Mouse (Mus musculus) thymus, postnatal 36 days (tissue): ENCODE measurements at regions not wholly inside any gene's neighbourhood (a gene's known extent, or its start where the extent isn't known, plus 50 kb on each side); places are given as distances from the start of the nearest gene placed in this dataset.

Source experiments
- DNase-seq, 2 experiments: peaks; one replicate each; pipeline ENCODE4 v3.0.0; 2022; ENCODE audit warnings: mixed read lengths in 2 of 2

DNA sequence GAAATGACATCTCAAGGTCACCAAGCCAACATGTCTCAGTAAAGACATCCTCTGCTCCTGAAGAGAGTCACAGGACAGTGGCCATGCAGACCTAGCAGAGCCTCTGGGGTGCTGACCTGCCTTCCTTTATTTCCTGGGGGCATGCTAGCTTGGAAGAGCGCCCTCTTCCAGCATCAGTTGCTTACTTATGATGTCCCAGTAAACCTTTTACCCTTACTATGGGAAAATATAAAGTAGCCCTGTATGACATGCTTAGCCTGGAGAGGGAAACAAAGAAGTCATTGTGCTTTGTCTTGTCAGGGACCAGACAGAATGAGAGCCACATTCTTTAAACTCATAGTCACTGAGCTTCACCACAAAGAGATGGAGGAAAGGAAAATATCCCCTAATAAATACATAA, 82.9 kb downstream of the Postn start:
- no peak for DNase-seq

DNA sequence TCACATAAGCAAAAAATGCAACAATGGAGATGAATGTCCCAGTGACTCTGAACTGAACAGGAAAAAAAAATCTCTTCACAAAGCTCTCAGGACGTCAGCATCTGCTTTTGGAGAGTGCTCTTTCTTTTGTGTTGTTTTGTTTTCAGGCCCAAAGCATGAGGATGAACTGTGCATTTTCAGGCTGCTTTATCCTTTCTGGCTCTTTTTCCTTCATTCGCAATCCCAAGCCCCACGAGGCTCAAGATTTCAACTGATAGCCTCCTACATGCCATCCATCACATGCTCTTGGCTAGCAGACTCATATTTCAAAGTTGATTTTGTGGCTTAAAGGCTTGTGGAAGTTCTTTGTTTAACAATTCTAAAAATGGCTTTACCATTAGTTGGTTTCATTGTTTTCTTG, 86.0 kb downstream of the Postn start:
- DNase-seq, result no peak

DNA sequence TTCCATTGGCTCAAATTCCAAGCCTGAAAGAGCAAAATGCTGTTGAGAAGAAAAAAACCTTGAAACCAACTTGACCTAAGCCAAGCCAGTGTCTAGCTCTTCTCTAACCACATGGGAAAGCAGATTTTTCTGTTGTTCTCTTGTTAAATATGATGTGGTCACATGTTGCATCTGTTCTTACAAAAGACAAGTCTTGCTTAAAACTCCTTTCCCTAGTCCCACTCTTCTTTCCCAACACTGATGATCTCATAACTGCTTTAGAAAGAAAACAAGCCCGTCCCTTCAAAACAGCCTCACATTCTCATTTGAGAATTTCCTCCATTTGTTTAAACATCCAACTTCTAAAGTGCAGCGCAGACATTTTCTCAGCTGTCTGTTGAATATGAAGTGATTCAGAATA, 96.5 kb downstream of the Postn start:
- no peak for DNase-seq

DNA sequence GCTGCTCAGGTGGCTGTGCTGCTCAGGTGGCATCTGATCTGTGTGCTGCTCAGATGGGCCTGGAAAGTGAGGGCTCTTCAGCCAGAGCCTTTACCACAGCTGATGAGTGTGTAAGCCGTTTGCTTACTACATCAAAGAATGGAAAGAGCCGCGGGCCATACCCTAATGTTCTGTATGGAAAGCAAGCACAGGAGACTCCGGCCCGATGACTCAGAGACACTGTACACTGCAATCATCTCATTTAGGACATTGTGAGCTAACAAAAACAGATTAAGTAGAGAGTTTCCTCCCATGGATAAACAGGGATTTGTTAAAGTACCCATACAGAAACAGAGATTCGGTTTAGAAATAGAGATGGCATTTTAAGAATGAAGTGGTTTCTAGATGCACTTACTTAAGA, 100.5 kb downstream of the Postn start:
- no peak for DNase-seq

DNA sequence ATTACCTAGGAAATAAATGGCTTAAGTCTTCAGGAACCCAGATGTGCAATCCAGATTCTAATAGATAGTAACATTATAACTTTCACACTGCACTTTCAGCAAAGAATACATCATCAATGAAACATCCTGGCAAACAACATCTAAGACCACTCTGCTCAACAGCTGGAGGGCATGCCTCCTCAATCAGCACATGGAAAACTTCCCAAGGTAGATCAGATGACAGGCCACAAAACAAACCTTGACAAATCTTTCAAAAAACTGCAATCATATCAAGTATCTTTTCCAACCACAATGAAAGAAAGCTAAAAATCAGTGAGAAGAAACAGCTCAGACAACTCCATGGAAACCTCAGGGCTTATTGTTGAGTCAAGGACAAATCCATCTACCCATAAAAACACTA, 105.2 kb downstream of the Postn start:
- no peak for DNase-seq

DNA sequence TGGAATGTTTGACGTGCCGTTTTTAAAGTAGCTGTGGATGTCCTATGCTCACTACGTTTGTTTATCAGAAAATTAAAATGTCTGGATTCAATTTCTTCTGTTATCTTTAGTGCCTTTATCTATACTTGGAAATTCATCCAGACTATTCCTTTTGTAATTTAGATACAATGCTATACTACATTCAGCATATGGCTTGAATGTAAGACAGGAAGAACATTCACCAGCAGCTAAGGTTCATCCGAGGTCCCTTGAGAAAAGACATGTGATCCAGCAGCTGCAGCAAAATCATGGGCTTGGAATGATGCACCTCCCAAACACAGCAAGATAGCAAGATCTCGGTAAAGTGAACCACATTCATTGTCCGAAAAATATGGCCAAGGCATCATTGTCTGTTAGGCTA, 113.3 kb downstream of the Postn start:
- DNase-seq, result no peak

DNA sequence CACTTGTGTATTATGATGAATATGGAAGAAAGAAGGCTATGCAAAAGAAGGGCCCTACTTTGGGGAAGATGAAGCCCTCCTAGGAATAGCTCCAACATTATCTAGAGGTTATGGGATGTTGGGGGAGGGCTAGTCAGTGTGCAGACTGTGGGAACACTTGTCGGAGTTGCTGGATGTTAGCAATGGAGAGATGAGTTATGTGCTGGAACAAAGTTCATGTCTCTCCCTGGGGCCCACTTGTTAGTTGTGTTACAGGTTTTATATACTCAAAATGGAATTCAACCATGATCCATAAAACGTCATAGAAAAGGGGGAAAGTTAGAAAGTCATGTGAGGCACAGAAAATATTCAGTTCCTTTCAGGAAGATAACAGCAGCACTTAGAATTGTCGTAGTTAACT, 115.0 kb downstream of the Postn start:
- DNase-seq, result no peak

DNA sequence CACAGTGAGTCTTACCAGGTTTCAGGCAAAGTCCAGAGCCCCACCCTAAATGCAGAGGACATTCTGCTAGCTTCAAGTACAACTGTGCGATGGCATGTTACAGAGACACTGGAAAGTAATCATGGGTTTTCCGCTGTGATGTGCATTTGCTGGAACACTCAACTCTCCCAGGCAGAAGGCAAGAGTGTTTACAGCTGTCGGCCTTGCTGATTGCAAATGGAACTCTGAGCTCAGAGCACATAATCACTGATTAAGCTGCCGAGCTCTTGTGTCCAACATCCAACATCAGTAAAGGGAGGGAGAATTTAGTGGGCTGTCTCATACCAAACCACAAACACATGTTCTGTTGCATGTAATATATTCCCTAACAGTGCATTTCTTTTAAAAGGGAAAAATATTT, 117.1 kb downstream of the Postn start:
- DNase-seq, result no peak

DNA sequence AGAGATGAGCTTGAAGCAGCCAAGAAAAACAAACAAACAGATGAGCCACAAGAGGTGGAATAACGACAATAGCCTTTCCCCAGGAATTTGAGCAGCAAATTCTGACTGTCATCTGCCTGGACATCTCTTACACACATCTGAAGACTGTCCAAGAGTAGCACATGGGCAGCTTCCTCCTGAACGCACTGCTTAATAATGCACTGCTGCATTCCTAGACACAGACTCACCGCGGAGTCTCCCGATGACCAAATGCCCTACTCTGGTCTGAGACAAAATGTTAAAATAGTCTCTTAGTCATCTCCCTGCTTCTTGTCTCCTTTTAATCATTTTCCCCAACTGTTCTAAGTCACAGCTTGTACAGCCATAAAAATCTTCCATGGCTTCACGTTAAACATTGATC, 119.3 kb downstream of the Postn start:
- no peak for DNase-seq

DNA sequence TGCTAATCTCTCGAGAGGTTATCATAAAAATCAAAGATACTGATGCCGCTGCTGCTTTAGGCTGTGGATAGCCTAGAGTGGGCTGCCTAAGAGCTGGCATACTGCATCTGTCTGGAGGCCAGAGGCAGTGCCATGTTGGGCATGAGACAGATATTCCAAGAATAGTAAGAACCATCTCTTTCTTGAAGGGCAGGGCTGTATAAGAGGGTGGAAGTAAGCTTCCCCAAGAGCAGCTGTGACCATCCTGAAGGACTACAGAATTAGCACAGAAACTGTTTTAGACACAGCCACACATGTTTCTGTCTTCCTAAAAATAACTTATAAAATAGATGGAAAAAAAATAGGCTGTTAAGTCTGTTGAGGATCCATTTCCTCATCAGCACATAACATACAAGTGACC, 126.4 kb downstream of the Postn start:
- no peak for DNase-seq

DNA sequence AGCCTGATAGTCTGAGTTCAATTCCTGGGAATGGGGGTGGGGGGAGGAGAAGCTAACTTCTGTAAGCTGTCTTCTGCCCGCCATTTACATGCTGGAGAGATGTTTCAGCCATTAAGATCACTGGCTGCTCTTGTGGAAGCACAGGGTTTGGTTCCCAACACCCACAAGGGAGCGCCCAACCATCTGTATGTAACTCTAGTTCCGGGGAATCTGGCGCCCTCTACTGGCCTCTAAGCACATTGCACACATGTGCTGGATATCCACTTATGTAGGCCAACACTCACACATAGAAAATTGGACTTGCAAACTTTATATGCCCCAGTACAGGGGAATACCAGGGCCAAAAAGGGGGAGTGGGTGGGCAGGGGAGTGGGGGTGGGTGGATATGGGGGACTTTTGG, 126.9 kb downstream of the Postn start:
- DNase-seq, result no peak

DNA sequence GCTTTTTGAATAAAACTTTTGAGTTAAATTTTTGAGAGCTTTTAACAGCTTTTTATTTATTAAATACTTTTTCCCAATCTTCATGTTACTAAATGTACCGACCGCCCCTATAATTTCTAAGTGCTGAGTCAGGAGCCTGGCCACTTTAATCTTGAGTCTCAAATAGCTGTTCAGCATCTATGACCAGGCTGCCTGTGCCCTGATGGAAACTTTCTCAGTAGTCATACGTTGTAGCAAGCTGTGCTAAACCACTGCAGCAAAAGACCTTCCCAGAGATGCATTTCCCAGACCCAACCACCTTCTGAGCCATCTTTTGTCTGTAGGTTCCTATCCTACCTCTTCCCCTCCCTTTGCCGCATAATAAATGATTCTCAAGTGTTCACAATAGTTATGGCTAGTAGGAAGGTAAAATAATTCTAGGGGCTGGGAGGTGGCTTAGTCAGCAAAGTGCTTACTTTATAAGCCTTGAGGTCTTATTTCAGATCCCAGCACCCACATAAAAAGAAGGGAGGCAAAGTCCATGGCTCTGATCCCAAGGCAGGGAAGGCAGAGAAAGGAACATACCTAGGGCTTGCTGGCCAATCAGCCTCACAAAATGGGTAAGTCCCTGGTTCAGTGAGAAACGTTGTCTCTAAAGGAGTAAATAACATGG, 129.5 kb downstream of the Postn start:
- no peak for DNase-seq

DNA sequence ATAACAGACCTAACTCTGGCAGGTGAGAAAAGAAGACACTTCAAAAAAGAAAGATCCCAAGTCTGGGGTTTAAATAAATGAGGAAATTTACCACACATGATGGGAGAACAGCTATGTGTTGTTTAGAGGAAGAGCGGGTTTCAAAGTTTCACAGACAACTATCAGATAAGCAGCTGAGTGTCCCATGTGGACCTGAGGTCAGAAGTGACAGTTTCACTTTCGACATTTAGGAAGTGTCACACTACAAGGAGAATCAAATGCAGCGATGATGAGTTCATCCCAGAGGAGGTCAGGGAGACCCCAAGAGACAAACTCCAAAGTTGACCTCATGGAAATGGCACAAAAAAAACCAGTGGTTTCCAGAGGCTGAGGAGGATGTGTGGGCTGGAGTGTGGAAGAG, 132.7 kb downstream of the Postn start:
- DNase-seq, result no peak

DNA sequence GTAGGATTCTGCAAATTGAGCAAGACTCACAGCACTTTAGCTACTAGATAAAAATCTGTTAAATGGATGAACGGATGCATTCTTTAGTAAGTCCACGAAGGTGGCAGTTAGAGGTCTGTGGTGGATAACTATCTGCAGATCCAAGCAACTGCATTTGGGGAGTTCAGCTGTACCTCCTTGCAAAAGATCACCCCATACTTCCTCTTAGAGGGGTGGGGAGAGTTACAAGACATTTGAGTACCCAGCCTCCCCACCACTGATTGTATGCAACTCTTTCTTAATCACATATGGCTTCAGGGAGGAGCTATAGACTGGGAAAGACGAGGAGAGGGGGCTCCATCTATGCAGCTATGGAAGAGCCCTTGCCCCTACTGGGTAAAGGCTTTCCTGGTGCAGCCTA, 144.1 kb downstream of the Postn start:
- no peak for DNase-seq

DNA sequence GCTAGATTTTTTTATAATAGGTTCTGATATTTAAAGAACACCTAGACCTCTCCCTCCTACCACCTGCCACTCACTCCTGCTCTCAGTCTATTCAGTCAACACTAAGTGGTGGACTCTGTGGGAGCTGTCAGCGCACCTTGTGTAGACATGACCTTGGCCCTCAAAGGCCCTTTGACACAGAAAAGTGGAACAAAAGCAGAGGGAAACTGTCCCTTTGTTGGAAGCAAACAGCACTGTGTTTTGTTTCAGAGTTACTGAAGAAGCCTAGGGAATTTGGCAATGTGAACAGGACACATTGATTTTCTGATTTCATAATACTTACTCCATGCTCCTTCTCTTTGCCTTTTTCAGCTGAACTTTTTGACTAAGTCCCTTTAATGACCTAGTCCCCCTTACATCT, 146.7 kb downstream of the Postn start:
- DNase-seq, result no peak

DNA sequence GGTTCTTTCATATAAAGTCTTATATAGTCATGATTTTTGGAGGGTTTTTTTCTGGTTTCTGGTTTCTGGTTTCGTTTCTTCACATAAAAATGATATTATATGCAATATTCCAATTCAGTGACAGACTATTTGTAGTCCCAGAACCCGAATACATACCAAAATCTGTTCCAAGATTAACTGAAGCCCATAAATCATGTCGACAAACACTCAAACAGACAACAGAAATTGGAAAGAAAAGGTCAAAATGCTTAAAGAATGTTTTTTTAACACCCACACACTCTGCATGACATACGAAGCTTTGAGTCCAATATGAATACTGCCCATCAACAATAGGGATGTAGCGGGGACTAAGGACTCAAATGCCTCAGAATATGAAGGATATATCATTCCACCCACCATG, 148.0 kb downstream of the Postn start:
- no peak for DNase-seq

DNA sequence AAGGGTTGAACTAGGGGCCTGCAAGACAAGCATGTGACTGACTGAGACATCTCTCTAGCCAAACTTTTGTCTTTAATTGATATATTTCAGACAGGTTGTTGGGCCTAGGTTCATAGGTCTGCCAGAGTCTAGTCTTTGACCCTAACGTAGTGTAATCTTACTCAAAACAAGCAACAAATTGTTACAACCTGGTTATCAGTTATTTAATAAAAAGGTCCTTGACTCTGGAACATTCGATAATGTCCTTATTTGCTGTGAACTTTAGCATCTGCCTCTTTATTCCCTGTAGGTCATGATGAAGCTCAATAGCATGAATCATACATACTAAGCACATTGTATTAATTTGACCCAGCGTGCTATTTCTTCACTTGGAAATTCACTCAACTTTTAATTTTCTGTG, 156.3 kb downstream of the Postn start:
- no peak for DNase-seq

DNA sequence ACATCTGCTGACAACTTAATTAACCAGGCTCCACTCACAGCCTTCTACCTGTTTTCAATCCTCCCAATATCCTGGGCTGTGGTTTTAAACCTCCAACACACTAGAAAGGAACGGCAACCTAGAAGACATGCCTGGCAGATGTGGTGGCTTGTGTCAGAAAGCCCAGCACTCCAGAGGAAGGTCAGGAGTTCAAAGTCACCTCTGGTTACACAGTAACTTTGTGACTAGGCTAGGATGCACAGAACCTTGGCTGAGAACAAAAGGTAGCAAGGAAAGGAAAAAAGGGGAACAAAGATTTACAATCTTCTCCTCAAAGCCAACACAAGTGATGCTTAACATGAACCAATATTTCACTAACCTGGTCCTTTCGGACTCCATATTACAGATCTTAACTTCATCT, 161.8 kb downstream of the Postn start:
- DNase-seq, result no peak

DNA sequence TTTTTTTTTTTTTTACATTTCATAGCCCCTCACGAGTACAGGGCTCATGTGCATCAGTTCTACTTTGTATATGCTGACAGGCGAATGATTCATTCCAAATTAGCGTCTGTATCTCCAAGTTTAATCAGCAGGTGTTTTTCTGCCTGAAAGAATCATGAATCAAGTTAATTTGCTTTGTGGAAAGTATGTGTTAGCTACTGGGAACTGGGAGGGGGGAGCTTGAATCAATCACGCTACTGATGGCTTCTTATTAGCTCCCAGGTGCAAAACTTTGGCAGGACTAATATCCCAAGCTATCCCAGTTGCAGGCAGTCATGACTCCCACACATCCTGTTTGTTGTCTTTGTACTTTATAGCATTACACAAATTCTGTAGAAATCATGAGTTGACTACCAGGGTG, 165.7 kb downstream of the Postn start:
- no peak for DNase-seq

DNA sequence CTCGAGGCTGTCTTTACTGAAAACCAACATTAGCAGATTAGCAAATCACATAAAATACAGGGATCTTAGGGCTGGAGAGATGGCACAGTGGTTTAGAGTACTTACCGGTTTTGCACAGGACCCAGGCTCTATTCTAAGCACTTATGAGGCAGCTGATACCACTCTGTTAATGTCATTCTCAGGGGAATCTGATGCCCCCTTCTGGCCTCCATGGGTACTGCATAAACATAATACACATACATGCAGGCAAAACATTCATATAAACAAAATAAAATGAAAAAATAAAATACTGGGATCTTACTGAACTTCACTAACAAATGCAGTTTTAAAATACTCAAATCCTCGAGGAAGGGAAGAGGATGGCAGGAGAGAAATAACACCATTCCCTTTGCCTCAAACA, 164.3 kb upstream of the Supt20 start:
- DNase-seq, result no peak

DNA sequence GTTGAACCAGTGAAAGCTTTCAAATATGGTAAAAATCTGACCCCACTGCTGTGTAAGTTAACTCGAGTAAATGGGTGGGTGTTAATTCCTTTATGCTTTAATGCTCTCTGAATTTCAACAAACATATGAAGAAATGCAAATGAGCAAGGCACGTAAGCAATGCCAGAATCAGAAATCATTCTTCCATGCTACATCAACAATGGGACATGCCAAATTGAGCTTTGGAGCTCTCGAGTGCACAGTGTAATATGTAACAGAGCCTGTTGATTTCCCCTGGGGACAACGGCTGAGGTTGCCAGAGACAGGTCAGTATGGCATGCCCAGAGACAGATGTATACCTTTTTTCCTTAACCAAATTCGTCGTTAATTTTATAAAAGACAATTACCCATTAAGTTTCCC, 162.4 kb upstream of the Supt20 start:
- DNase-seq, result no peak

DNA sequence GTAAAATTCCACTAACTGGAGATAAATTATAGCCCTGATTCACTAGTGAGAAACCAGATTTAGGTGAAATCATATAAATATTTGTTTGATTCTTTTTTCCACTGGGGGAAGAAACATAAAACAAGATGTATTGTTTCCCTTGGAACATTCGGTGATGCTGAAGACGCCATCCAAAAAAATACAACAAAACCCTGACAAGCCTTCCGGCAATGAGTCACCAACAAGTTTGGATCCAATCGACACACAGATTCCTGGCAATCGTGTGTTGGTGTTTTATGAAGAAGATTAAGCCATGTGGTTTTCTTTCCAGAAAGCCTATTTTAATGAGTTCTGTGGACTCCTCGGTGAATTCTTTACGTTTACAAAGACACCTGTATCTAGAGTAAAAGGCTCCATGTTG, 157.2 kb upstream of the Supt20 start:
- no peak for DNase-seq

DNA sequence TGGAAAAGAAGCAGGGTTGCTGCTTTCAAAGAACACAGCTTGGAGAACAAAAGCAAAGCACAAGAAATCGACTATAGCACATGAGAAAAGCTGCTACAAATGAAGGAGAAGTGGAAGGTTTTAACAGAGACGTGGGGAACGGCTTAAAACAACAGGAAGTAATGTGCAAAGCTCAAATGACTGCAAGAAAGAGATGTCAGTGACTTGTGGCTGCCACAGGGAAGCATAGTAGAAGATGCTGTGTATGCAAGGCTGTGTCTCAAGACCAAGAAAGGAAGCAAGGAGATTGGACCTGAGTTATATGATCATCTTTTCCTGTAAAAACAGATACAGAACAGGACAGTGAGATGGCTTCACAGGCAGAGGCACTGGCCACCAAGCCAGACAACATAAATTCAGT, 154.6 kb upstream of the Supt20 start:
- no peak for DNase-seq

DNA sequence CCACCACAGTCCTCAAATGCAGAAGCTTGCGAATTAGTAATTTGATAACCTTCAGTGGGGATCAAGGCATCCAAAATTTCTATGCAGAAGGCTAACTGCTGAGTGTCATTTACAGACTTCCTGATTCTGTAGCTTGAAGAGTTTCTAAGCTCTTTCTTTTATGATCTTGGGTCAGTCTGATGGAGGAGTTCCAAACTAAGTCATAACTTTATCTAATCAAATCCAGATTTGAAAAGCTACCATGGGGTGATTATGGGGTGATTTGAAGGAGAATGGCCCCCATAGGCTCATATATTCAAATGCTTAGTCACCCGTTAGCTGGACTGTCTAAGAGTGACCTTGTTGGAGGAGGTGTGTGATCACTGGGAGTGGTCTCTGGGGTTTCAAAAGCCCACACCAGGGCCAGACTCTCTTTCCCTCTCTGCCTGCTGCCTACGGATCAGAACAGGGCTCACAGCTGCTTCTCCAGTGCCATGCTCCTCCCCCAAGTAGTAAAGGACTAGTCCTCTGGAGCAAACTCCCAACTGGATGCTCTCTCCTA, 152.0 kb upstream of the Supt20 start:
- no peak for DNase-seq

DNA sequence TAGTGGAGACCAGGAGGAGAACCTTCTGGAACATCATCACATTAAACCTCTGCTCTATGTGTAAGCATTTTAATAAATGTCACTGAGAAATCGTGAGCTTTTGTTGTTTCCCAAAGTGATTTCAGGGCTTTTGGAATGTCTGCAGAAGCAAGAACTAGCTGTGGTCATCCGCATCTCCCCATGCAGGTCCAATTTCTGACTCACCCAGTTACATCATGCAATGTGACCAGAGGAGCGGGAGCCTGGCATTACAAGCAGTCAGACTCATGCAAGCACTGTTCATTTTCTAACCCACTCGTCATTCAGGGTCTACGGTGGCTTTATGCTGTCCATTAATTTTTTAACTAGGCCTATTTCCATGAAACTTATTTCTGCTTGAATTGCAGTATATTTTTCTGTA, 151.2 kb upstream of the Supt20 start:
- DNase-seq, result no peak

DNA sequence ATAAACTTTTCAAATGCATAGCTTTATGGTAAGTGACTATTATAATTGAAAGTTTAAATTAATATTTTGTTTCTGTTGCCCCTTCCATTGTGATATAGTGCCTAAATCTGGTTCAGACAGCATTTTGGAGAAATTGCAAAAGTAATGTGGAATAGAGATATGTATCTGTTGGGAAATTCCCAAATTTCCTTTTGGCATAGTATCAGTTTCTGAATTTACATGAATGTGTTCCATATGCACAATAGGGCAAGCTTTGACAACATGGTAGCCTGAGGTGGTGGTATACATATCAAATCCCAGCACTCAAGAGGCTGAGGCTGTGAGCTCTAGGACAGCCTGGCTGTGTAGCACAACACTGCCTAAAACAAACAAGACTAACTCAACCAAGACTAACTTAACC, 147.2 kb upstream of the Supt20 start:
- DNase-seq, result no peak
